Mouse (Mus musculus): ENCODE measurements at regions not wholly inside any gene's neighbourhood (a gene's known extent, or its start where the extent isn't known, plus 50 kb on each side); places are given as distances from the start of the nearest gene placed in this dataset.

GRCm38 (mm10) chr12:8447612-8448011, 52.2 kb downstream of the Rhob start:
- TF ChIP-seq POLR2A (IDR thresholded peaks at IDR 0.05; ENCODE audit: low read depth, low read length) (no peak), CTCF (IDR thresholded peaks at IDR 0.05; ENCODE audit: borderline replicate concordance, insufficient read depth, low read length) (no peak)
- Histone ChIP-seq H3K4me1 (ENCODE audit: control insufficient read depth, insufficient read depth, low read length) (no peaks in the 10 kb centered on the region), H3K27ac (ENCODE audit: insufficient read depth, low read length) (no peak overlapping the region), H3K4me3 (ENCODE audit: insufficient read depth, low read length) (no peak overlapping the region)

- Histone ChIP-seq H3K27ac (ENCODE audit: insufficient read depth, low read length) (no peak overlapping the region), H3K4me1 (ENCODE audit: control insufficient read depth, insufficient read depth, low read length) (no peaks in the 10 kb centered on the region), H3K4me3 (ENCODE audit: insufficient read depth, low read length) (no peak overlapping the region)
- TF ChIP-seq POLR2A (IDR thresholded peaks at IDR 0.05; ENCODE audit: low read depth, low read length): no peak
- no peak for TF ChIP-seq CTCF (IDR thresholded peaks at IDR 0.05; ENCODE audit: borderline replicate concordance, insufficient read depth, low read length)
Observed at GRCm38 (mm10) chr12:8447025-8447424, 52.8 kb downstream of the Rhob start.

- TF ChIP-seq CTCF (IDR thresholded peaks at IDR 0.05; ENCODE audit: borderline replicate concordance, insufficient read depth, low read length) (no peak), POLR2A (IDR thresholded peaks at IDR 0.05; ENCODE audit: low read depth, low read length) (no peak)
- no peak overlapping the region for H3K27ac ChIP-seq (ENCODE audit: insufficient read depth, low read length)
Observed at GRCm38 (mm10) chr12:8444975-8445853, 54.6 kb downstream of the Rhob start.

GRCm38 (mm10) chr12:8443917-8444453, 55.8 kb downstream of the Rhob start:
- Histone ChIP-seq H3K27ac (ENCODE audit: insufficient read depth, low read length) (no peak overlapping the region), H3K4me1 (ENCODE audit: control insufficient read depth, insufficient read depth, low read length) (peaks cover 5% of the 10 kb centered on the region; the same call in 1 of the 2 replicates), H3K4me3 (ENCODE audit: insufficient read depth, low read length) (no peak overlapping the region)
- TF ChIP-seq POLR2A (IDR thresholded peaks at IDR 0.05; ENCODE audit: low read depth, low read length) (no peak), CTCF (IDR thresholded peaks at IDR 0.05; ENCODE audit: borderline replicate concordance, insufficient read depth, low read length) (no peak)

More at GRCm38 (mm10) chr12:8444975-8445853, 54.6 kb downstream of the Rhob start:
- H3K4me1 ChIP-seq (ENCODE audit: control insufficient read depth, insufficient read depth, low read length): 0 out of 2 replicates have a peak, but pooled peaks cover 2% of the 10 kb centered on the region
- H3K4me3 ChIP-seq (ENCODE audit: insufficient read depth, low read length): no peak overlapping the region

GRCm38 (mm10) chr12:8443253-8443661, 56.6 kb downstream of the Rhob start:
- Histone ChIP-seq H3K4me3 (ENCODE audit: insufficient read depth, low read length) (no peak overlapping the region), H3K4me1 (ENCODE audit: control insufficient read depth, insufficient read depth, low read length) (peaks cover 5% of the 10 kb centered on the region; the same call in 1 of the 2 replicates), H3K27ac (ENCODE audit: insufficient read depth, low read length) (no peak overlapping the region)
- TF ChIP-seq CTCF (IDR thresholded peaks at IDR 0.05; ENCODE audit: borderline replicate concordance, insufficient read depth, low read length) (no peak), POLR2A (IDR thresholded peaks at IDR 0.05; ENCODE audit: low read depth, low read length) (no peak)

GRCm38 (mm10) chr12:8441275-8441674, 58.5 kb downstream of the Rhob start:
- TF ChIP-seq CTCF (IDR thresholded peaks at IDR 0.05; ENCODE audit: borderline replicate concordance, insufficient read depth, low read length) (no peak), POLR2A (IDR thresholded peaks at IDR 0.05; ENCODE audit: low read depth, low read length) (no peak)
- H3K4me3 ChIP-seq (ENCODE audit: insufficient read depth, low read length): no peak overlapping the region
- peaks cover 8% of the 10 kb centered on the region; the same call in 1 of the 2 replicates for H3K4me1 ChIP-seq (ENCODE audit: control insufficient read depth, insufficient read depth, low read length)
- no peak overlapping the region for H3K27ac ChIP-seq (ENCODE audit: insufficient read depth, low read length)

- Histone ChIP-seq H3K4me3 (ENCODE audit: insufficient read depth, low read length) (no peak overlapping the region), H3K4me1 (ENCODE audit: control insufficient read depth, insufficient read depth, low read length) (peaks cover 10% of the 10 kb centered on the region; the same call in 1 of the 2 replicates), H3K27ac (ENCODE audit: insufficient read depth, low read length) (no peak overlapping the region)
- TF ChIP-seq POLR2A (IDR thresholded peaks at IDR 0.05; ENCODE audit: low read depth, low read length): no peak
- no peak for TF ChIP-seq CTCF (IDR thresholded peaks at IDR 0.05; ENCODE audit: borderline replicate concordance, insufficient read depth, low read length)
Observed at GRCm38 (mm10) chr12:8440373-8440772, 59.4 kb downstream of the Rhob start.

- Histone ChIP-seq H3K27ac (ENCODE audit: insufficient read depth, low read length) (no peak overlapping the region), H3K4me1 (ENCODE audit: control insufficient read depth, insufficient read depth, low read length) (peaks cover 10% of the 10 kb centered on the region; the same call in 1 of the 2 replicates), H3K4me3 (ENCODE audit: insufficient read depth, low read length) (no peak overlapping the region)
- TF ChIP-seq CTCF (IDR thresholded peaks at IDR 0.05; ENCODE audit: borderline replicate concordance, insufficient read depth, low read length) (no peak), POLR2A (IDR thresholded peaks at IDR 0.05; ENCODE audit: low read depth, low read length) (no peak)
Observed at GRCm38 (mm10) chr12:8439957-8440356, 59.9 kb downstream of the Rhob start.

- TF ChIP-seq CTCF (IDR thresholded peaks at IDR 0.05; ENCODE audit: borderline replicate concordance, insufficient read depth, low read length) (no peak), POLR2A (IDR thresholded peaks at IDR 0.05; ENCODE audit: low read depth, low read length) (no peak)
- no peak overlapping the region for H3K27ac ChIP-seq (ENCODE audit: insufficient read depth, low read length)
- H3K4me1 ChIP-seq (ENCODE audit: control insufficient read depth, insufficient read depth, low read length): peaks cover 10% of the 10 kb centered on the region; the same call in 1 of the 2 replicates
- H3K4me3 ChIP-seq (ENCODE audit: insufficient read depth, low read length): no peak overlapping the region
Observed at GRCm38 (mm10) chr12:8439486-8439885, 60.3 kb downstream of the Rhob start.

- Histone ChIP-seq H3K27ac (ENCODE audit: insufficient read depth, low read length) (no peak overlapping the region), H3K4me1 (ENCODE audit: control insufficient read depth, insufficient read depth, low read length) (peaks cover 10% of the 10 kb centered on the region; the same call in 1 of the 2 replicates), H3K4me3 (ENCODE audit: insufficient read depth, low read length) (no peak overlapping the region)
- TF ChIP-seq POLR2A (IDR thresholded peaks at IDR 0.05; ENCODE audit: low read depth, low read length): no peak
- TF ChIP-seq CTCF (IDR thresholded peaks at IDR 0.05; ENCODE audit: borderline replicate concordance, insufficient read depth, low read length): no peak
Observed at GRCm38 (mm10) chr12:8438638-8439037, 61.2 kb downstream of the Rhob start.

Measured in embryonic fibroblast, embryonic 13.5 days (primary cell).